7 mouse cellular contexts compared by ENCODE assay signal in genomic region chr17:26951406-26951805, GRCm38 (mm10). TPM values are rescaled to one million over a fixed set of nuclear protein-coding genes. Genes with fewer than 3 reads are reported as not detected.
DNase-seq lines count a peak whose midpoint lies in the region; ATAC-seq lines count a peak whose summit lies in the region.

No protein-coding gene starts in this region.

- H3K36me3 ChIP-seq in limb, embryonic 15.5 days: peaks cover 17% of the 10 kb centered on the region
- peaks cover 12% of the 10 kb centered on the region for H3K36me3 ChIP-seq in midbrain, embryonic 16.5 days (ENCODE audit: control insufficient read depth, insufficient read depth, low read length)

- peaks cover 70% of the 10 kb centered on the region for H3K4me1 ChIP-seq in limb, embryonic 15.5 days
- H3K4me1 ChIP-seq in midbrain, embryonic 16.5 days (ENCODE audit: control insufficient read depth, insufficient read depth, low read length): peaks cover 65% of the 10 kb centered on the region

- peak overlapping the region; percentile 57 for H3K4me2 ChIP-seq in limb, embryonic 15.5 days
- H3K4me2 ChIP-seq in midbrain, embryonic 16.5 days (ENCODE audit: low read length): peak overlapping the region; percentile 91

- under 1% methylated on average over 11 of the region's 11 CpGs for WGBS in limb, embryonic 15.5 days
- WGBS in midbrain, embryonic 16.5 days: under 1% methylated on average over 10 of the region's 11 CpGs

- H3K27ac ChIP-seq in limb, embryonic 15.5 days: peak overlapping the region; percentile 71
- peak overlapping the region; percentile 71 for H3K27ac ChIP-seq in midbrain, embryonic 16.5 days (ENCODE audit: low read length)

- peak; percentile 78 for DNase-seq in T-cell, adult 2 months (ENCODE audit: low spot score)
- DNase-seq in kidney, adult 11 months: peak; percentile 51
- peak; percentile 75 to 77 for DNase-seq in spleen, postnatal 36 days (ENCODE audit: low spot score in 2 of 2)

- peak; percentile 57 for ATAC-seq in common myeloid progenitor, adult 5-6 weeks (replicated peaks; ENCODE audit: low read depth, poor library complexity, severe bottlenecking)
- peak; percentile 52; the same call in 1 of the 2 replicates for ATAC-seq in granulocyte monocyte progenitor cell, adult 5-6 weeks (replicated peaks; ENCODE audit: poor library complexity, severe bottlenecking)
- peak; percentile 67; the same call in 1 of the 2 replicates for ATAC-seq in limb, embryonic 15.5 days (ENCODE audit: insufficient number of reproducible peaks, low FRiP score, low TSS enrichment, low read depth)
- ATAC-seq in midbrain, embryonic 16.5 days: peak; percentile 47

- no peaks in the 10 kb centered on the region for H3K27me3 ChIP-seq in limb, embryonic 15.5 days
- H3K27me3 ChIP-seq in midbrain, embryonic 16.5 days (ENCODE audit: control insufficient read depth, insufficient read depth, low read depth, low read length): no peaks in the 10 kb centered on the region

- peak overlapping the region; percentile 37 for H3K4me3 ChIP-seq in limb, embryonic 15.5 days
- H3K4me3 ChIP-seq in midbrain, embryonic 16.5 days (ENCODE audit: low read depth, low read length): peak overlapping the region; percentile 43

- H3K9ac ChIP-seq in limb, embryonic 15.5 days: 0 out of 2 replicates have a peak overlapping the region, but pooled peaks have one; percentile 14
- peak overlapping the region; percentile 85 for H3K9ac ChIP-seq in midbrain, embryonic 16.5 days (ENCODE audit: low read depth, low read length)

- no peaks in the 10 kb centered on the region for H3K9me3 ChIP-seq in limb, embryonic 15.5 days
- H3K9me3 ChIP-seq in midbrain, embryonic 16.5 days (replicated peaks; ENCODE audit: control insufficient read depth, low read length, poor library complexity, severe bottlenecking): no peaks in the 10 kb centered on the region

RNA-seq across cellular contexts. Expression of gene Syngap1, which starts 10.4 kb away (rescaled TPM):
- 9.1 and 14.7 TPM in 2 replicates for total RNA-seq in common myeloid progenitor, adult 5-6 weeks (2017)
- 7.2 and 10.1 TPM in 2 replicates for total RNA-seq in granulocyte monocyte progenitor cell, adult 5-6 weeks (2014; fragmentation: Nextera tagmentation)
- 0.31 and 0.69 TPM in 2 replicates for total RNA-seq in granulocyte monocyte progenitor cell, adult 5-6 weeks (2017)
- polyA plus RNA-seq in limb, embryonic 15.5 days (2015; fragmentation: Nextera tagmentation; extraction: Ambion mirVana): 1.6 and 1.9 TPM in 2 replicates
- polyA plus RNA-seq in midbrain, embryonic 16.5 days (2015; fragmentation: Nextera tagmentation; extraction: Ambion mirVana): 4.3 and 4.6 TPM in 2 replicates

RNA-seq across cellular contexts. Expression of gene Cuta, which starts 12.0 kb away (rescaled TPM):
- 58.4 and 70.4 TPM in 2 replicates for total RNA-seq in common myeloid progenitor, adult 5-6 weeks (2017)
- 226 and 256 TPM in 2 replicates for total RNA-seq in granulocyte monocyte progenitor cell, adult 5-6 weeks (2014; fragmentation: Nextera tagmentation)
- total RNA-seq in granulocyte monocyte progenitor cell, adult 5-6 weeks (2017): 47.5 and 60.5 TPM in 2 replicates
- polyA plus RNA-seq in limb, embryonic 15.5 days (2015; fragmentation: Nextera tagmentation; extraction: Ambion mirVana): 158 and 172 TPM in 2 replicates
- 130 TPM in 2 replicates for polyA plus RNA-seq in midbrain, embryonic 16.5 days (2015; fragmentation: Nextera tagmentation; extraction: Ambion mirVana)

RNA-seq across cellular contexts. Expression of gene Phf1, which starts 18.6 kb away (rescaled TPM):
- total RNA-seq in common myeloid progenitor, adult 5-6 weeks (2017): 3.2 and 3.3 TPM in 2 replicates
- 3.4 and 9.3 TPM in 2 replicates for total RNA-seq in granulocyte monocyte progenitor cell, adult 5-6 weeks (2014; fragmentation: Nextera tagmentation)
- 1.4 and 2.1 TPM in 2 replicates for total RNA-seq in granulocyte monocyte progenitor cell, adult 5-6 weeks (2017)
- 11.4 and 13.0 TPM in 2 replicates for polyA plus RNA-seq in limb, embryonic 15.5 days (2015; fragmentation: Nextera tagmentation; extraction: Ambion mirVana)
- 24.5 and 28.0 TPM in 2 replicates for polyA plus RNA-seq in midbrain, embryonic 16.5 days (2015; fragmentation: Nextera tagmentation; extraction: Ambion mirVana)

RNA-seq across cellular contexts. Expression of gene Zbtb9, which starts 21.6 kb away (rescaled TPM):
- total RNA-seq in common myeloid progenitor, adult 5-6 weeks (2017): 25.1 and 27.9 TPM in 2 replicates
- total RNA-seq in granulocyte monocyte progenitor cell, adult 5-6 weeks (2014; fragmentation: Nextera tagmentation): 9.4 and 14.4 TPM in 2 replicates
- total RNA-seq in granulocyte monocyte progenitor cell, adult 5-6 weeks (2017): 14.3 and 17.7 TPM in 2 replicates
- 13.5 and 14.1 TPM in 2 replicates for polyA plus RNA-seq in limb, embryonic 15.5 days (2015; fragmentation: Nextera tagmentation; extraction: Ambion mirVana)
- polyA plus RNA-seq in midbrain, embryonic 16.5 days (2015; fragmentation: Nextera tagmentation; extraction: Ambion mirVana): 13.8 and 15.9 TPM in 2 replicates

RNA-seq across cellular contexts. Expression of gene Kifc5b, which starts 34.5 kb away (rescaled TPM):
- total RNA-seq in common myeloid progenitor, adult 5-6 weeks (2017): 11.9 and 16.7 TPM in 2 replicates
- 6.0 and 6.2 TPM in 2 replicates for total RNA-seq in granulocyte monocyte progenitor cell, adult 5-6 weeks (2014; fragmentation: Nextera tagmentation)
- 8.7 and 12.6 TPM in 2 replicates for total RNA-seq in granulocyte monocyte progenitor cell, adult 5-6 weeks (2017)
- 4.7 and 5.8 TPM in 2 replicates for polyA plus RNA-seq in limb, embryonic 15.5 days (2015; fragmentation: Nextera tagmentation; extraction: Ambion mirVana)
- polyA plus RNA-seq in midbrain, embryonic 16.5 days (2015; fragmentation: Nextera tagmentation; extraction: Ambion mirVana): 2.3 and 3.3 TPM in 2 replicates

Comparison
In these comparisons a context has a peak if more than half of its experiments do, and no peak if none do; other contexts are left out.
1. Peak in every context shown above with its lines: DNase-seq, ATAC-seq, H3K4me3 ChIP-seq and H3K27ac ChIP-seq.